Mouse (Mus musculus): ENCODE results near the gene Srrm4.

Srrm4 gene

DNA sequence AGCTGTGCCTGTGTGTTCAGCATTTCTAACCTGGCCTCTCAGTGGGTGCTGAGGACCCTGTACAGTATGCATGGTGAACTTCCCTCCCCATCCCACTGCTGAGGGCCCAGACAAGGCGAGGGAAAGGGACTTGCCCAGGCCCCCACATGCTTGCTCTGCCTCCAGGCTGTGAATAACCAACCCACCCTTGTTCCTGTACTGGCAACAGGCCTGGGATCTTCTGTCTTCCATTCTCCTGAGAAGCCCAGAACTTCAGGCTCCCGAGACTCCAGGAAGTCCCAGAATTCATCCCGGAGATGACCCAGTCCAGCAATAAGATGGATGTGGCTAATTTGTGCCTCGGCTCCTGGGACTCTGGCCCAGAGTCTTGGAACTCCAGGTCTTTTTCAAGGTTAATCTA lies 105.5 kb downstream of the Srrm4 start:
- no peak for DNase-seq

DNA sequence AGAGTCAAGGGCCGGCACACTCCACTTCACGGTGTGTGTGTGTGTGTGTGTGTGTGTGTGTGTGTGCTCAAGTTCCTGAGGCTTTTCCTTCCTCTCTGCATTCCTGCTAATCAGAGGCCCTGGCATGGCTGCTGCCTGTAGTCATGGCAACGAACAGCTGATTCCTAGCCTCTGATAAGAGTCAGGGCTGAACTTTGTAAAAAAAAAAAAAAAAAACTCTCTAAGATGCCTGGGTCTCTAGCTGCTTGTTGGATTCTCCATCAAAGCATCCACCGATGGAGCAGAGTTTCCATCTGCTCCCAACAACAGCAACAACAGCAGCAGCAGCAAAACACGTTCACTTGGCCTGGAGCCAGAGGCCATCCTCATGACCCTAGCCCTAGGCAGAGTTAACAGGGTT lies 106.5 kb downstream of the Srrm4 start:
- DNase-seq: no peak

GRCm38 (mm10) chr5:116484236-116484635 lies 107.4 kb downstream of the Srrm4 start:
- DNase-seq: peak; percentile 55

- no peak for DNase-seq
Measured at GRCm38 (mm10) chr5:116478607-116479371, 112.8 kb downstream of the Srrm4 start.

DNA sequence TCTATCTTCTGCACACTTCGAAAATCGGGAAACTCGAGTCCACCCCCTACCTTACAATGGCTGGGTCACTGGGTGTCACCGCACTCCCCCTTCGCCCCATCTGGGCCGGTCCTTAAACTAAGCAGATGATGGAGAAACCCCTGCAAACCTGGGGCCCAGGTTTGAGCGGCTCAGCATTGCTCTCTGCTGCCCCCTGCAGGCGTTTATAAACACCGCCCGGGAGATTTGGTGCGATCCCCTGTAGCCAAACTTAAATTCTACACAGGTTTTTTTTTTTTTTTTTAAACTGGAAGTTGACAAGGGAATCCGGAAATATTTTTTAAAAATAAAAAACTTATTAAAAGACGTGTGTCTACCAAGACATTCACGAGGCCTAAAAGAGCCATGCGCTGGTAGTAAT lies 115.6 kb downstream of the Srrm4 start:
- no peak for DNase-seq

GRCm38 (mm10) chr5:116461354-116462042 lies 130.1 kb downstream of the Srrm4 start:
- no peak for DNase-seq

DNA sequence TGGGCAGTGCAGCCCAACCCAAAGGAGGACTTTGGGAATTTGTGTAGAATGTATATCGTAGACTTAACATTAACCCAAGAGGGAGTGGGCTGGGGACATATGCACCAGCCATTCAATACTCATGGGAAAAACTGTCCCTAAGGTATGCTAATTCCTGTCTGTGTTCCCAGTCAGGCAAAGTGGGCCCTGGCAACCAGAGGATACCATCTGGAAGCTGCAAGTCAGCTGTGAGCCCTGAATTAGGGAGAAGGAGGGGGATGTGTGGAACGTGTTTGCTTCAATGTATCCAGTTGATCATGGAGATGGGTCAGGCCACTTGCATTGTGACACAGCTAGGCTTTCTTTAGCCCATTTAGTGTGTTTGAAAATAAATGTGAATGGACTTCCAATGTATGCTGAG lies 131.6 kb downstream of the Srrm4 start:
- no peak for DNase-seq

DNA sequence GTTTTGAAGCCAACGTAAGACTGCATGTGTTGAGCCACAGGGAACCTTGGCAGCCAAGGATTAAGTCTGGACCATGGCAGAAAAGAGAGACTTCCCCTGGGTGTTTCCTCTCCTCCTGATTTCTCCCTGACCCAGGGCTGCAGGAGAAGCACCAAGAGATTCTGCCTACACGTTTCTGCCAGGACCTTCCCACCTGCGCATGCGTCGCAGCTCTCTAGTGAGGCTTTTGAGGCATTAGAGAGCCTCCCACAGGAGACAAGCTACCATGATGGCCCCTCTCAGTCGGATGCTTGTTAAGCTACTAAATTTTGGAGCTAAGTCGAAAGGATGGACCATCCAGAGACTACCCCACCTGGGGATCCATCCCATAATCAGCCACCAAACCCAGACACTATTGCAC lies 133.8 kb downstream of the Srrm4 start:
- no peak for DNase-seq

DNA sequence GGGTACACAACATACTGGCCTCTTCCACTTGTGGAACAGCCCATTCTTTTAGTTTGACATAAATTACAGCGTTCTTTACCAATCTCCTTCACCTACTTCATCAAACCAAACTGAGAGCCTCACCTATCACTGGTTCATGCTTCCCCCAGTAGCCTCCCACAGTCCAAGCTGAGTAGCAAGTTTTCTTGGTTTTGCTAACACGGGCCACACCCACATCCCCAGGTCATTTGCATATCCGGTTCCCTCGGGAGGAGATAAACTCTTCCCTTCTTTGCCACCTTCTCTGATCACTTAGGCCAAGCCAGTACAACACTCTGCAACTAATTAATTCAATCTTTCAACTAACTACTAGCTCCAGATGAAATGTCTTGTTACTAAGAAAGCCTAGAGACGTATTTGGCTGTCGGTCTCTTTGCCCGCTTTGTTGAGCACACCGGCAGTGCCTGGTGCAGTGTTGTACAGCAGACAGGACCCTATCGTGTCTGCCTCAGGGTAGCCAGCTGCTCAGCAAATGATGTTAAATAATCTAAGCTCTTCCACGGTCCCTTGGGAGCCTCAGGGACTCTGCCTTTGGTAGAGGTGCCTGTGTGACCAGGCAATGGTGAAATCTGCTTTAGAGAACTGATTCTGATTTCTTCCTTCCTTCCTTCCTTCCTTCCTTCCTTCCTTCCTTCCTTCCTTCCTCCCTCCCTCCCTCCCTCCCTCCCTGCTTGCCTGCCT lies 134.7 kb downstream of the Srrm4 start:
- no peak for DNase-seq

GRCm38 (mm10) chr5:116453401-116453851 lies 138.2 kb downstream of the Srrm4 start:
- peak; percentile 41 for DNase-seq

GRCm38 (mm10) chr5:116450901-116451300 lies 140.7 kb downstream of the Srrm4 start:
- no peak for DNase-seq

- DNase-seq: no peak
Measured at GRCm38 (mm10) chr5:116449522-116450225, 141.9 kb downstream of the Srrm4 start.

DNA sequence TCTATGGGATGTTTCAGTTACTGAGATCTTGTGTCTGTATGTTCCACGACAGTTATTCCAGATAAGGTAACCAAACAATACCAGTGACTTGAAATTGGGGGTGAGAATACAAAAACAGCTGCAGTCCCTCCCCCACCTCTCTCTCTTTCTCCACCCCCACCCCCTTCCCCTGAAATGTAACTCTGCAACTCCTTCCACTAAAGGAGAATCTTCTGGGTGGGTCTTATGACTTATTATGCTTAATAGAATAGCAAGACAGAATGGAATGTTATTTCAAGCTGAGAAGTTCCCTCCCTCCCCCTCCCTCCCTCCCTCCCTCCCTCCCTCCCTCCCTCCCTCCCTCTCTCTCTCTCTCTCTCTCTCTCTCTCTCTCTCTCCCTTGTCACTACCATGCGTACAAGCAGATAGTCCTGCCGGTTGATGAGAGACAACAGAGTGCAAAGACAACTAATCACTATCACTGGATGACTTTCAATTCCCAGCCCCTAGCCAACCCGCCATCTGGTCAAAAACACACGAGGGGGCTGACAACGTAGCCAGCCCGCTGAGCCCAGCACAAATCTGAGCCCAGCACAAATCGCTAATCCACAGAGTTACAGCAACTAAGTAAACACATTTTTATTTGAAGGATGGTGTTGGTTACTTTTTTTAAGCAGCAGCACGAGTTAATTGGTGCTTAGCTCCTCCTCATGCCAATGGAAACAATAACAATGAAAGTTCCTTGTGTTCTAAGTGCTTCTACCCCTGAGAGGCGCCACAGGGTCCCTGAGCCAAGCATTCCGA lies 143.0 kb downstream of the Srrm4 start:
- DNase-seq: no peak

- no peak for DNase-seq
Measured at GRCm38 (mm10) chr5:116447821-116448350, 143.7 kb downstream of the Srrm4 start.

- no peak for DNase-seq
Measured at GRCm38 (mm10) chr5:116446552-116446951, 145.1 kb downstream of the Srrm4 start.

DNA sequence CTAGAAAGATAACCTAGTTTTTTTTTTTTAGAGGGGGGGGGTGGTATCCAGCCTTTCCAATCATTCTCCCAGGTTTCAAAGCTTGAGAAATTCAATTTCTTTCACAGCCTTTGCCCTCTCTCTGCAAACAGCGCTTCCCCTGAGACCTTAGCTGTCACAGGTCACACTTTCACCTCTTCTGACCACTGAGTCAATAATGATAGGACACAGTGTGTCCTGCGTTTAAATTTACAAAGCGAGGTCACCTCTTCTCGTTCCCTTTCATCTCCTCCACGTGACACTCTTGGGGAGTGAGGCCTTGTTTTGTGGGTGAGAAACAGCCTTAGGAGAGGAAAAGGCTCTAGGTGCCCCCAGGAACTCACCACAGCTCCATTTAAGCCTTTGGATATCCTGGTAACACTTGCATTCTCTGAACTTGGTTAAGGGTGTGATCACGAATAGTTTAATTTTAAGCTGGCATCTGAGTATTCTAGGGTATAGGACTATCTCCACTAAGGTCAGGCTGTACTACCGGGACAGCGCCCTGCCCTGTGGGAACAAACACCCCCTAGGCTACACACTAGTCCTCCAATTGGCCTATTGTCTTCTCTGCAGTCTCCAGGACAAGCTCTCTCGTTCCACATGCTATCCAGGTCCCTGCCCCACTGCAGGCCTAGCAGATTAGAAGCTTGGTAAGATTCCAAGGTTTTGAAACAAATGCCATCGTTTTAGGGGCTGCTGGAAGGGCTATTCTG lies 145.8 kb downstream of the Srrm4 start:
- DNase-seq: no peak

DNA sequence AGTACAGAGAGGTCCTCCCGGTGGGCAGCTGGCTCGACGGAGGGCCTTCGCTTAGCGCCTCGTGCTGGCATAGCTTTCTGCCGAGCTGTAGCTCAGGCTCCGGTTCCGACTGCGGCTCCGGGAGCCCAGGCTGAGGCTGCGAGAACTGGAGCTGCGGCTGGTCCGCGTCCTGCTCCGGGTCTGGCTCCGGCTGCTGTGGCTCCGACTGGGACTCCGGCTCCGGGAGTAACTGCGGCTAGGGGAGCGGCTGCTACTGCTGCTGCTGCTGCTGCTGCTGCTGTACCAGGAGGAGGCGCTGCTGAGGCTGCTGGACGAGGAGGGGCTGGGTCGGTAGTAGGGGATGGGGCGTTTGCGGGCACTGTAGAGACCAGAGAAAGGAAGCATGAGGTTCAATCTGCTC lies 147.1 kb downstream of the Srrm4 start:
- DNase-seq: no peak

GRCm38 (mm10) chr5:116443459-116443940 lies 148.1 kb downstream of the Srrm4 start:
- peak; percentile 94 for DNase-seq

- no peak for DNase-seq
Measured at GRCm38 (mm10) chr5:116442697-116443458, 148.7 kb downstream of the Srrm4 start.

- no peak for DNase-seq
Measured at GRCm38 (mm10) chr5:116440251-116440650, 151.4 kb downstream of the Srrm4 start.
